Mouse (Mus musculus) ES-Bruce4 (cell line): ENCODE results near the gene Kcnip1.

Experiments used
- CTCF ChIP-seq: IDR thresholded peaks from one replicate; pipeline ENCODE4 v1.8.1; 2011; ENCODE audit warnings: low read depth, low read length
- EP300 ChIP-seq: IDR thresholded peaks from 2 replicates; pipeline ENCODE4 v1.6.1; 2011; ENCODE audit warnings: low read depth, low read length; ENCODE audit not compliant: insufficient read depth
- POLR2A ChIP-seq: IDR thresholded peaks from one replicate; pipeline ENCODE4 v1.8.1; 2011; ENCODE audit warnings: low read length; ENCODE audit not compliant: insufficient read depth

GRCm38 (mm10) chr11:34031015-34031805 is 38.3 kb upstream of the Kcnip1 start:
- TF ChIP-seq POLR2A (no peak), EP300 (no peak), CTCF (no peak)
